Mouse (Mus musculus) ES-Bruce4 (cell line): ENCODE measurements around the gene Crx. TPM values are rescaled to one million over a fixed set of nuclear protein-coding genes. Genes with fewer than 3 reads are reported as not detected.

ENCODE experiments used
- H3K27ac ChIP-seq: 2 replicates; pipeline ENCODE4 v1.5.1; 2012; ENCODE audit warnings: low read length, inconsistent platforms; ENCODE audit not compliant: insufficient read depth
- H3K27me3 ChIP-seq: 2 replicates; pipeline ENCODE4 v1.6.1; 2012; ENCODE audit warnings: mild to moderate bottlenecking, low read length, inconsistent platforms; ENCODE audit not compliant: control insufficient read depth, poor library complexity, insufficient read depth, severe bottlenecking
- H3K36me3 ChIP-seq: 2 replicates; pipeline ENCODE4 v1.6.1; 2012; ENCODE audit warnings: inconsistent platforms, mild to moderate bottlenecking, low read length, moderate library complexity; ENCODE audit not compliant: control insufficient read depth, poor library complexity, insufficient read depth, severe bottlenecking
- H3K4me1 ChIP-seq: one replicate; pipeline ENCODE4 v1.8.1; 2011; ENCODE audit warnings: low read length; ENCODE audit not compliant: control insufficient read depth, insufficient read depth
- H3K4me3 ChIP-seq: 2 replicates; pipeline ENCODE4 v1.5.1; 2011; ENCODE audit warnings: low read depth, mild to moderate bottlenecking, low read length
- H3K9ac ChIP-seq: 2 replicates; pipeline ENCODE4 v1.6.1; 2012; ENCODE audit warnings: low read depth, mild to moderate bottlenecking, inconsistent platforms; ENCODE audit not compliant: poor library complexity, severe bottlenecking
- H3K9me3 ChIP-seq: replicated peaks from 2 replicates; pipeline ENCODE4 v1.6.1; 2012; ENCODE audit warnings: mild to moderate bottlenecking, low read length, inconsistent platforms; ENCODE audit not compliant: control insufficient read depth, poor library complexity, insufficient read depth, severe bottlenecking
- CTCF ChIP-seq: IDR thresholded peaks from one replicate; pipeline ENCODE4 v1.8.1; 2011; ENCODE audit warnings: low read depth, low read length
- EP300 ChIP-seq: IDR thresholded peaks from 2 replicates; pipeline ENCODE4 v1.6.1; 2011; ENCODE audit warnings: low read depth, low read length; ENCODE audit not compliant: insufficient read depth
- POLR2A ChIP-seq: IDR thresholded peaks from one replicate; pipeline ENCODE4 v1.8.1; 2011; ENCODE audit warnings: low read length; ENCODE audit not compliant: insufficient read depth
- polyA plus RNA-seq: library from polyadenylated mRNA; stranded (reverse); fragments of >200 nt; gene quantifications from 2 replicates; pipeline ENCODE4 v1.2.4, GENCODE M21; 2011; ENCODE audit warnings: low read depth; ENCODE audit not compliant: missing spikeins, insufficient read depth, insufficient read length

Crx gene
- polyA plus RNA-seq, 1 experiment, result not detected

GRCm38 (mm10) chr7:15882317-15882716 is 2.5 kb upstream of the Crx start, which contains the start of gene Crxos:
Gene Crxos (plus strand): TSS chr7:15882617.
- Histone ChIP-seq H3K9me3 (no peaks in the 10 kb centered on the region), H3K4me3 (no peak within 1 kb of the TSS), H3K27me3 (no peaks in the 10 kb centered on the region), H3K36me3 (no peaks in the 10 kb centered on the region), H3K4me1 (peaks cover 2% of the 10 kb centered on the region), H3K9ac (no peak within 1 kb of the TSS), H3K27ac (no peak within 1 kb of the TSS)
- TF ChIP-seq POLR2A (no peak), CTCF (no peak), EP300 (no peak)

- H3K27me3 ChIP-seq, result no peaks in the 10 kb centered on the region
- TF ChIP-seq EP300 (no peak), CTCF (no peak), POLR2A (no peak)
- H3K27ac ChIP-seq, result no peak overlapping the region
- H3K4me1 ChIP-seq, result peaks cover 2% of the 10 kb centered on the region
- no peak overlapping the region for H3K4me3 ChIP-seq
- no peaks in the 10 kb centered on the region for H3K36me3 ChIP-seq
- H3K9ac ChIP-seq, result no peak overlapping the region
- no peaks in the 10 kb centered on the region for H3K9me3 ChIP-seq
Measured at GRCm38 (mm10) chr7:15881831-15882230, 2.1 kb upstream of the Crx start.

- TF ChIP-seq CTCF (no peak), POLR2A (no peak), EP300 (no peak)
- Histone ChIP-seq H3K27ac (no peak overlapping the region), H3K9me3 (no peaks in the 10 kb centered on the region), H3K9ac (no peak overlapping the region), H3K27me3 (no peaks in the 10 kb centered on the region), H3K4me3 (no peak overlapping the region), H3K4me1 (peaks cover 2% of the 10 kb centered on the region), H3K36me3 (no peaks in the 10 kb centered on the region)
Measured at GRCm38 (mm10) chr7:15881388-15881787, 1.6 kb upstream of the Crx start.

- no peaks in the 10 kb centered on the region for H3K36me3 ChIP-seq
- H3K4me3 ChIP-seq, result no peak overlapping the region
- no peaks in the 10 kb centered on the region for H3K4me1 ChIP-seq
- 0 out of 2 replicates have a peak, but pooled peaks cover 1% of the 10 kb centered on the region for H3K27me3 ChIP-seq
- no peak overlapping the region for H3K9ac ChIP-seq
- no peaks in the 10 kb centered on the region for H3K9me3 ChIP-seq
- no peak overlapping the region for H3K27ac ChIP-seq
- TF ChIP-seq CTCF (no peak), POLR2A (no peak), EP300 (no peak)
Measured at GRCm38 (mm10) chr7:15864104-15864503, 15.7 kb downstream of the Crx start.

- Histone ChIP-seq H3K27me3 (no peaks in the 10 kb centered on the region), H3K4me3 (no peak overlapping the region), H3K27ac (no peak overlapping the region), H3K9ac (no peak overlapping the region), H3K9me3 (no peaks in the 10 kb centered on the region), H3K36me3 (no peaks in the 10 kb centered on the region), H3K4me1 (no peaks in the 10 kb centered on the region)
- TF ChIP-seq CTCF (peak; percentile 26), POLR2A (no peak), EP300 (no peak)
Measured at GRCm38 (mm10) chr7:15859657-15860056, 20.1 kb downstream of the Crx start.

GRCm38 (mm10) chr7:15839578-15839977 is 40.2 kb downstream of the Crx start, which contains the start of gene Obox6:
Gene Obox6 (minus strand): TSS chr7:15839678.
- Histone ChIP-seq H3K27ac (no peak within 1 kb of the TSS), H3K9me3 (no peaks in the 10 kb centered on the region), H3K36me3 (no peaks in the 10 kb centered on the region), H3K9ac (no peak within 1 kb of the TSS), H3K4me3 (no peak within 1 kb of the TSS), H3K27me3 (no peaks in the 10 kb centered on the region), H3K4me1 (no peaks in the 10 kb centered on the region)
- TF ChIP-seq EP300, result no peak
- no peak for TF ChIP-seq POLR2A
- no peak for TF ChIP-seq CTCF

Other genes with a start within 250 kb of the Crx start
- gene Obox3, start 240.1 kb downstream of the Crx start, polyA plus RNA-seq, result not detected in 2 replicates
- not detected in 2 replicates for gene Obox5, start 129.8 kb downstream of the Crx start, polyA plus RNA-seq
- not detected in 2 replicates for gene Obox6, start 40.3 kb downstream of the Crx start, polyA plus RNA-seq
- not detected in 2 replicates for gene Crxos, start 2.6 kb upstream of the Crx start, polyA plus RNA-seq
- 93.1 and 101 TPM in 2 replicates for gene Selenow, start 42.4 kb upstream of the Crx start, polyA plus RNA-seq
- 283 and 299 TPM in 2 replicates for gene Nop53, start 66.1 kb upstream of the Crx start, polyA plus RNA-seq
- 4.6 and 4.9 TPM in 2 replicates for gene Ehd2, start 87.6 kb upstream of the Crx start, polyA plus RNA-seq
- 10.2 and 21.9 TPM in 2 replicates for gene Bicra, start 168.0 kb upstream of the Crx start, polyA plus RNA-seq
- not detected in 2 replicates for gene Zfp541, start 181.8 kb upstream of the Crx start, polyA plus RNA-seq
- gene Napa, start 218.5 kb upstream of the Crx start, polyA plus RNA-seq, result 105 and 107 TPM in 2 replicates
- 8.5 and 8.7 TPM in 2 replicates for gene Kptn, start 239.9 kb upstream of the Crx start, polyA plus RNA-seq
- gene Slc8a2, start 249.9 kb upstream of the Crx start, polyA plus RNA-seq, result 4.1 and 4.5 TPM in 2 replicates